Mouse (Mus musculus) ES-Bruce4 (cell line): ENCODE data around the gene Tspan2.

Experiments used
- CTCF ChIP-seq: IDR thresholded peaks from one replicate; pipeline ENCODE4 v1.8.1; 2011; ENCODE audit warnings: low read depth, low read length
- POLR2A ChIP-seq: IDR thresholded peaks from one replicate; pipeline ENCODE4 v1.8.1; 2011; ENCODE audit warnings: low read length; ENCODE audit not compliant: insufficient read depth

DNA sequence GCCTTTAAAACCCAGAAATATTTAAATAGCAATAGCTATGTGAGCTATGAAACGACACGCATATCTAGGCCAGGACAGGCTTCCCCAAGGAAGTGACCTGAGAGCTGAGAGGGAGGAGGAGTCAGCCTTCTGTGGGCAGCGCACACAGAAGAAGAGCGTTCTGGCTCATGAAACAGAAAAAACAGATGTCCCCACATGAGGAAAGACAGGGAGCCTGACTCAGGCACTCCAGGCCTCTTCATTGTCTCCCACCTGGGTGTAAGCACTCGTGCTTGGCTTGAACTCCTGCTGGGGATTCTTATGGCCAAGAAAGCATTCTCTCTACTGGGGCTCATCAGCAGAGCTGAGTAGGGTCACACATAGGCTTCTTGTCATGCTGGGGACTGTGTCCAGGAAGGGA is 10.3 kb downstream of the Tspan2 start:
- no peak for TF ChIP-seq CTCF
- no peak for TF ChIP-seq POLR2A
